Mouse (Mus musculus): ENCODE measurements around the gene Trp53bp2. TPM values are rescaled to one million over a fixed set of nuclear protein-coding genes. Genes with fewer than 3 reads are reported as not detected.

Trp53bp2 gene
- polyA plus RNA-seq, 1 experiment = 7.1 TPM

GRCm38 (mm10) chr1:182436746-182437145 lies 27.8 kb downstream of the Trp53bp2 start:
- TF ChIP-seq GATA1 (IDR thresholded peaks at IDR 0.05; ENCODE audit: low read length) = no peak

GRCm38 (mm10) chr1:182439546-182440222 lies 30.7 kb downstream of the Trp53bp2 start:
- no peak for TF ChIP-seq GATA1 (IDR thresholded peaks at IDR 0.05; ENCODE audit: low read length)

GRCm38 (mm10) chr1:182441791-182442473 lies 33.0 kb downstream of the Trp53bp2 start:
- TF ChIP-seq GATA1 (IDR thresholded peaks at IDR 0.05; ENCODE audit: low read length) = no peak

GRCm38 (mm10) chr1:182444116-182444515 lies 35.1 kb downstream of the Trp53bp2 start:
- TF ChIP-seq GATA1 (IDR thresholded peaks at IDR 0.05; ENCODE audit: low read length) = no peak

GRCm38 (mm10) chr1:182448276-182449035 lies 39.5 kb downstream of the Trp53bp2 start:
- no peak for TF ChIP-seq GATA1 (IDR thresholded peaks at IDR 0.05; ENCODE audit: low read length)

- no peak for TF ChIP-seq GATA1 (IDR thresholded peaks at IDR 0.05; ENCODE audit: low read length)
These were observed 43.5 kb downstream of the Trp53bp2 start for GRCm38 (mm10) chr1:182452473-182452872.

GRCm38 (mm10) chr1:182455080-182455479 lies 46.1 kb downstream of the Trp53bp2 start:
- TF ChIP-seq GATA1 (IDR thresholded peaks at IDR 0.05; ENCODE audit: low read length) = no peak

- TF ChIP-seq GATA1 (IDR thresholded peaks at IDR 0.05; ENCODE audit: low read length) = no peak
These were observed 49.6 kb downstream of the Trp53bp2 start for GRCm38 (mm10) chr1:182458556-182458955.

GRCm38 (mm10) chr1:182459436-182459835 lies 50.5 kb downstream of the Trp53bp2 start:
- TF ChIP-seq GATA1 (IDR thresholded peaks at IDR 0.05; ENCODE audit: low read length) = no peak

GRCm38 (mm10) chr1:182460291-182461244 lies 51.6 kb downstream of the Trp53bp2 start:
- no peak for TF ChIP-seq GATA1 (IDR thresholded peaks at IDR 0.05; ENCODE audit: low read length)

- no peak for TF ChIP-seq GATA1 (IDR thresholded peaks at IDR 0.05; ENCODE audit: low read length)
These were observed 52.3 kb downstream of the Trp53bp2 start for GRCm38 (mm10) chr1:182461261-182461660.

GRCm38 (mm10) chr1:182461813-182462212 lies 52.8 kb downstream of the Trp53bp2 start:
- no peak for TF ChIP-seq GATA1 (IDR thresholded peaks at IDR 0.05; ENCODE audit: low read length)

GRCm38 (mm10) chr1:182465309-182465708 lies 56.3 kb downstream of the Trp53bp2 start:
- TF ChIP-seq GATA1 (IDR thresholded peaks at IDR 0.05; ENCODE audit: low read length) = no peak

GRCm38 (mm10) chr1:182465978-182466377 lies 57.0 kb downstream of the Trp53bp2 start:
- no peak for TF ChIP-seq GATA1 (IDR thresholded peaks at IDR 0.05; ENCODE audit: low read length)

Measured in G1E-ER4 (cell line).